Comparison of ENCODE assay signal across 8 mouse cellular contexts in the genomic region with DNA sequence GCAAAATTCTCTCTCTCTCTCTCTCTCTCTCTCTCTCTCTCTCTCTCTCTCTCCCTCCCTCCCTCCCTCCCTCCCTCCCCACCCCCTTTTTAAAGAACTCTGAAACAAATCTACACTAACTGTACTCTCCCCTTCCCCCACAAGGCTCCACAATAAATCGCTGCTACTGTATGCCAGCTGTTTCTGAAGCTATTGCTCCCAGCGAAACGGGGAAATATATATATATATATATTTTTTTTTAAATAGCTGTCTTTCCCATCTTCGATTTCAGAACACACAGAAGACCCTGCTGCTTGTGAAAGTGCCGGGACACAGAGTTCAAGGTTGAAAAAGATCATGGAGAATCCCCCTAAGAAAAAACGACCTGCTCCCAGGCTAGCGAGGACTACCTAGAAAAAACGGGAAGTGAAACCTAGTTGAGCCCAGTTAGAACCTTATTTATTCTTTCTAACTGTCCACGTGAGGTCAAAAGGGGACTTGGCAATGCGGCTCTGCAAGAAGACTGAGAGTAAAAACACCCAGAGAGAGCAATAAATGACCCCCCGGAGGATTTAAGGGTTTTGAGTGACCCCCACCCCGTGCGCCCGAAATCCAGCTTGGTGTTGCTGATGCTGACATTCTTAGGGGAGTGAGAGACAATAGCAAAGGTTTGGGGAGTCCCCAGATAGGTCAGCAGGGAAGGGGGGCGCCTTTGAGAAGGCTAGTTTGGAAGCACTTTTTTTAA. TPM values are rescaled to one million over a fixed set of nuclear protein-coding genes. Genes with fewer than 3 reads are reported as not detected.
DNase-seq lines count a peak whose midpoint lies in the region; ATAC-seq lines count a peak whose summit lies in the region.

No protein-coding gene starts in this region.

- no peaks in the 10 kb centered on the region for H3K9me3 ChIP-seq in lung, embryonic 15.5 days
- no peaks in the 10 kb centered on the region for H3K9me3 ChIP-seq in heart, embryonic 11.5 days (replicated peaks; ENCODE audit: control insufficient read depth, low read length)
- H3K9me3 ChIP-seq in liver, embryonic 12.5 days (replicated peaks), result no peaks in the 10 kb centered on the region

- no peak for DNase-seq in lung, postnatal 25 days (ENCODE audit: low spot score)
- DNase-seq in retina, embryonic 14.5 days (ENCODE audit: low spot score), result peak; percentile 55
- DNase-seq in layer of hippocampus, adult 11-12 months (ENCODE audit: low spot score), result no peak
- no peak for DNase-seq in adrenal gland, adult 2 months
- no peak for DNase-seq in left cerebral cortex, postnatal 10 days (ENCODE audit: extremely low spot score in 1 of 2, low spot score in 2 of 2)

- peak overlapping the region; percentile 97 for H3K27ac ChIP-seq in lung, embryonic 15.5 days
- peak overlapping the region; percentile 71 for H3K27ac ChIP-seq in heart, embryonic 11.5 days (ENCODE audit: low read depth, low read length)
- no peak overlapping the region; the same call in 1 of the 2 replicates for H3K27ac ChIP-seq in liver, embryonic 12.5 days

- peak overlapping the region; percentile 74 for H3K4me2 ChIP-seq in lung, embryonic 15.5 days
- H3K4me2 ChIP-seq in heart, embryonic 11.5 days, result peak overlapping the region; percentile 91
- H3K4me2 ChIP-seq in liver, embryonic 12.5 days, result peak overlapping the region; percentile 72

- H3K9ac ChIP-seq in lung, embryonic 15.5 days, result peak overlapping the region; percentile 95
- H3K9ac ChIP-seq in heart, embryonic 11.5 days (ENCODE audit: low read depth, low read length), result peak overlapping the region; percentile 81
- no peak overlapping the region; the same call in 1 of the 2 replicates for H3K9ac ChIP-seq in liver, embryonic 12.5 days

- H3K4me1 ChIP-seq in lung, embryonic 15.5 days, result peaks cover 18% of the 10 kb centered on the region
- peaks cover 7% of the 10 kb centered on the region for H3K4me1 ChIP-seq in heart, embryonic 11.5 days (ENCODE audit: control insufficient read depth, insufficient read depth, low read length)
- H3K4me1 ChIP-seq in liver, embryonic 12.5 days, result peaks cover 19% of the 10 kb centered on the region

- intact Hi-C loops in left cerebral cortex, postnatal 10 days (cut with DNase I), result loop anchor here (5.0 kb wide), 1 partner anchor 46 kb away; no protein-coding TSS in a partner anchor

- H3K4me3 ChIP-seq in lung, embryonic 15.5 days, result peak overlapping the region; percentile 74
- peak overlapping the region; percentile 69 for H3K4me3 ChIP-seq in heart, embryonic 11.5 days (ENCODE audit: low read depth, low read length)
- H3K4me3 ChIP-seq in liver, embryonic 12.5 days, result peak overlapping the region; percentile 57

- H3K27me3 ChIP-seq in lung, embryonic 15.5 days, result no peaks in the 10 kb centered on the region
- no peaks in the 10 kb centered on the region for H3K27me3 ChIP-seq in heart, embryonic 11.5 days (ENCODE audit: control insufficient read depth, insufficient read depth, low read length)
- peaks cover 59% of the 10 kb centered on the region for H3K27me3 ChIP-seq in liver, embryonic 12.5 days (replicated peaks)

- WGBS in lung, embryonic 15.5 days, result under 1% methylated on average over 15 of the region's 15 CpGs
- WGBS in heart, embryonic 11.5 days (ENCODE audit: insufficient replicate concordance), result under 1% methylated on average over 15 of the region's 15 CpGs
- whole genome bisulfite sequencing in liver, embryonic 12.5 days (ENCODE audit: insufficient replicate concordance), result 2% methylated on average over 15 of the region's 15 CpGs

- no peak for ATAC-seq in lung, embryonic 15.5 days (ENCODE audit: borderline replicate concordance, extremely low read depth, low FRiP score, low TSS enrichment)
- no peak for ATAC-seq in heart, embryonic 11.5 days (replicated peaks; ENCODE audit: insufficient number of reproducible peaks, low FRiP score, low TSS enrichment)
- ATAC-seq in liver, embryonic 12.5 days, result no peak

- peaks cover 8% of the 10 kb centered on the region; the same call in 1 of the 2 replicates for H3K36me3 ChIP-seq in lung, embryonic 15.5 days
- H3K36me3 ChIP-seq in heart, embryonic 11.5 days (ENCODE audit: control insufficient read depth, insufficient read depth, low read length), result no peaks in the 10 kb centered on the region
- no peaks in the 10 kb centered on the region for H3K36me3 ChIP-seq in liver, embryonic 12.5 days

RNA-seq across cellular contexts. Expression of a gene that starts 2.4 kb away (rescaled TPM):
- 83.8 and 89.9 TPM in 2 replicates for polyA plus RNA-seq in lung, embryonic 15.5 days (2015; fragmentation: Nextera tagmentation; extraction: Ambion mirVana)
- polyA plus RNA-seq in heart, embryonic 11.5 days (2014; fragmentation: Nextera tagmentation; extraction: Ambion mirVana), result 56.5 and 61.4 TPM in 2 replicates
- 4.1 and 6.7 TPM in 2 replicates for polyA plus RNA-seq in liver, embryonic 12.5 days (2016; fragmentation: Nextera tagmentation; extraction: Ambion mirVana)
- 1 to 10 TPM; 1.7 to 2.6 TPM for total RNA-seq in adrenal gland, adult 2 months (2021)
- polyA plus RNA-seq in adrenal gland, adult 2 months (2012; rRNA removed), result 0.95 and 1.1 TPM in 2 replicates
- total RNA-seq in left cerebral cortex, postnatal 10 days (2021), result 10 to 100 TPM; 10.5 to 13.7 TPM

RNA-seq across cellular contexts. Expression of a gene that starts 45.7 kb away (rescaled TPM):
- polyA plus RNA-seq in lung, embryonic 15.5 days (2015; fragmentation: Nextera tagmentation; extraction: Ambion mirVana), result 62.3 and 63.5 TPM in 2 replicates
- 45.6 and 49.5 TPM in 2 replicates for polyA plus RNA-seq in heart, embryonic 11.5 days (2014; fragmentation: Nextera tagmentation; extraction: Ambion mirVana)
- polyA plus RNA-seq in liver, embryonic 12.5 days (2016; fragmentation: Nextera tagmentation; extraction: Ambion mirVana), result 63.0 and 68.5 TPM in 2 replicates
- 10 to 100 TPM; 23.6 to 26.0 TPM for total RNA-seq in adrenal gland, adult 2 months (2021)
- 1.3 TPM in 2 replicates for polyA plus RNA-seq in adrenal gland, adult 2 months (2012; rRNA removed)
- total RNA-seq in left cerebral cortex, postnatal 10 days (2021), result 10 to 100 TPM; 14.6 to 17.1 TPM

Comparison
In these comparisons a context has a peak if more than half of its experiments do, and no peak if none do; other contexts are left out.
1. RNA of a gene that starts 45.7 kb away (polyA plus RNA-seq): 63.0 to 68.5 TPM in liver, embryonic 12.5 days, 62.3 to 63.5 TPM in lung, embryonic 15.5 days and 45.6 to 49.5 TPM in heart, embryonic 11.5 days; 1.3 TPM in adrenal gland, adult 2 months; every median in the first group is over 10 times any median in the second.
2. Peak in every context shown above with its lines, with median percentiles within 50 percentile points of each other: H3K4me2 ChIP-seq and H3K4me3 ChIP-seq.